Mouse (Mus musculus) heart, adult 2 months (tissue): ENCODE measurements around the gene Gm11037. TPM values are rescaled to one million over a fixed set of nuclear protein-coding genes. Genes with fewer than 3 reads are reported as not detected.

Experiments used
- DNase-seq, 2 experiments: peaks; one replicate each; pipeline ENCODE4 v3.0.0; 2021
- H3K27ac ChIP-seq: fragments of 200-600 bp; 2 replicates; pipeline ENCODE4 v1.8.1; 2022
- H3K27me3 ChIP-seq: fragments of 200-500 bp; 2 replicates; pipeline ENCODE4 v1.6.1; 2012; ENCODE audit warnings: mild to moderate bottlenecking, low read length, inconsistent platforms, mixed read lengths; ENCODE audit not compliant: control insufficient read depth, insufficient read depth
- H3K36me3 ChIP-seq: fragments of 200-500 bp; 2 replicates; pipeline ENCODE4 v1.6.1; 2012; ENCODE audit warnings: low read length, inconsistent platforms; ENCODE audit not compliant: control insufficient read depth, insufficient read depth
- H3K4me1 ChIP-seq: fragments of 200-500 bp; 2 replicates; pipeline ENCODE4 v1.6.1; 2011; ENCODE audit warnings: low read length; ENCODE audit not compliant: control insufficient read depth, insufficient read depth
- H3K4me3 ChIP-seq: fragments of 200-600 bp; 2 replicates; pipeline ENCODE4 v1.8.1; 2022
- H3K79me2 ChIP-seq: fragments of 200-500 bp; replicated peaks from 2 replicates; pipeline ENCODE4 v1.6.1; 2012; ENCODE audit warnings: mild to moderate bottlenecking, inconsistent platforms, low read length, moderate library complexity, mixed read lengths; ENCODE audit not compliant: control insufficient read depth, insufficient read depth
- H3K9ac ChIP-seq: fragments of 200-500 bp; 2 replicates; pipeline ENCODE4 v1.6.1; 2012; ENCODE audit warnings: low read depth, mild to moderate bottlenecking, control low read depth, inconsistent platforms, low read length, mixed read lengths
- CTCF ChIP-seq: fragments of 200-600 bp; IDR thresholded peaks from 2 replicates; pipeline ENCODE4 v1.8.1; 2022; ENCODE audit warnings: antibody characterized with exemption, mild to moderate bottlenecking, moderate library complexity
- EP300 ChIP-seq: fragments of 200-500 bp; IDR thresholded peaks from 2 replicates; pipeline ENCODE4 v1.6.1; 2011; ENCODE audit warnings: low read depth, low read length, control low read depth; ENCODE audit not compliant: insufficient read depth
- POLR2A ChIP-seq: fragments of 200-500 bp; IDR thresholded peaks from 2 replicates; pipeline ENCODE4 v1.6.1; 2011; ENCODE audit warnings: mild to moderate bottlenecking, low read depth, low read length, control low read depth; ENCODE audit not compliant: insufficient read depth
- WGBS: fragments of 180-500 bp; shearing (Covaris S2); methylation state at CpG from one replicate; pipeline ENCODE4 v1.1.7; 2018; 5-methylcytosine and 5-hydroxymethylcytosine counted together
- intact Hi-C: fragments of 180-260 bp; cut with DNase I; formaldehyde crosslinking; loops from one replicate; pipeline ENCODE4 v1.15.1; 2025
- polyA plus RNA-seq: library from polyadenylated mRNA; depleted of rRNA; stranded (reverse); fragments of >200 nt; gene quantifications from 2 replicates; pipeline ENCODE4 v1.2.3, GENCODE M21; 2012; rRNA removed
- total RNA-seq, 2 experiments: library from RNA; stranded (reverse); gene quantifications; 2 replicates each; pipeline ENCODE4 v1.2.3; 2021

Gm11037 gene
- total and polyA plus RNA-seq, 3 experiments = not detected

DNA sequence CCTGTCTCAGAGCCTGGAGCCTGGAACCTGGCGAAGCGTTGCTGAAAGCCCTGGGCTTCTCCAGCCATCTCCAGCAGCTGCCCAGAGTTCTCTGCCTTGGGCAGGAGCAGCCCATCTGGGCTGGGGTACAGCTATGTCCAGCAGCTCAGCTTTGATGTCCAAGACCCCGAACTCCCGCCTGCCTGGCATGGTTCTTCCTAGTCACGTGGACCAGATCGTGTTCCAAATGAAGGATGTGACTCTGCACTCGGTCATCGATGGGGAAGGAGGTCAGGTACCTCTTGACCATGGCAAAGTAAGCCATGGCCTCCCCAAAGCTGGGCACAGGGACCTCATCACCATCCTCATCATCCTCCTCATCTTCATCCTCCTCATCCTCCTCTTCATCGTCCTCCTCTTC is 44.6 kb downstream of the Gm11037 start:
- intact Hi-C loops = loop anchor here (10.0 kb wide), 1 partner anchor 343 kb away; no protein-coding TSS in a partner anchor
- Histone ChIP-seq H3K27ac (no peak overlapping the region; the same call in 1 of the 2 replicates), H3K9ac (peak overlapping the region; percentile 20; the same call in 1 of the 2 replicates), H3K4me3 (peak overlapping the region; percentile 84; the same call in 1 of the 2 replicates), H3K4me1 (peaks cover 13% of the 10 kb centered on the region), H3K27me3 (no peaks in the 10 kb centered on the region), H3K36me3 (no peaks in the 10 kb centered on the region), H3K79me2 (peaks cover 8% of the 10 kb centered on the region)
- no peak for TF ChIP-seq EP300
- TF ChIP-seq POLR2A = no peak
- TF ChIP-seq CTCF = no peak
- WGBS = 57% methylated on average over 9 of the region's 9 CpGs
- no peak for DNase-seq

DNA sequence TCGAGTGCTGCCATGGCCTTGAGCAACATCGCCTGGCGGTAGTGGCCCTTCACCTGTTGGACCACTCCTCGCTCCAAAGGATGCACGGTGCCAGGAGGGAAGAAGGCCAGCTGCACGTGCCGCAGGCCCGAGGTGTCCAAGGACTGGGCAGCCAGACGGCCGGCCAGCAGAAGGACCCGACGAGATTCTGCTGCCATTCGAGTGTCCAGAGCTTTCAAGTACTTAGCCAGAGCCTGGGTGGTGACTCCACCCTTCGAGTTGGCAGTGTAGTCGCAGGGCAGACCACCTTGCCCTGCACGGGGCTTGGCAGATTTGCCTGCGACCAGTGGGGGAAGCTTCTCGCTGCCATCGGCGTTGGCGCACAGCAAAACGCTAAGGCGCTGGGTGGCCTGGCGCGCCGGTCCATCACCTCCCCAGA is 45.5 kb downstream of the Gm11037 start:
- 17% methylated on average over 26 of the region's 26 CpGs for WGBS
- DNase-seq = no peak
- H3K9ac ChIP-seq = peak overlapping the region; percentile 99
- peak overlapping the region; percentile 90 for H3K27ac ChIP-seq
- H3K4me3 ChIP-seq = peak overlapping the region; percentile 84
- no peaks in the 10 kb centered on the region for H3K27me3 ChIP-seq
- TF ChIP-seq POLR2A = no peak
- TF ChIP-seq EP300 = no peak
- TF ChIP-seq CTCF = no peak
- H3K79me2 ChIP-seq = peaks cover 8% of the 10 kb centered on the region
- no peaks in the 10 kb centered on the region for H3K36me3 ChIP-seq
- H3K4me1 ChIP-seq = peaks cover 13% of the 10 kb centered on the region
- intact Hi-C loops = loop anchor here (10.0 kb wide), 1 partner anchor 344 kb away; no protein-coding TSS in a partner anchor

DNA sequence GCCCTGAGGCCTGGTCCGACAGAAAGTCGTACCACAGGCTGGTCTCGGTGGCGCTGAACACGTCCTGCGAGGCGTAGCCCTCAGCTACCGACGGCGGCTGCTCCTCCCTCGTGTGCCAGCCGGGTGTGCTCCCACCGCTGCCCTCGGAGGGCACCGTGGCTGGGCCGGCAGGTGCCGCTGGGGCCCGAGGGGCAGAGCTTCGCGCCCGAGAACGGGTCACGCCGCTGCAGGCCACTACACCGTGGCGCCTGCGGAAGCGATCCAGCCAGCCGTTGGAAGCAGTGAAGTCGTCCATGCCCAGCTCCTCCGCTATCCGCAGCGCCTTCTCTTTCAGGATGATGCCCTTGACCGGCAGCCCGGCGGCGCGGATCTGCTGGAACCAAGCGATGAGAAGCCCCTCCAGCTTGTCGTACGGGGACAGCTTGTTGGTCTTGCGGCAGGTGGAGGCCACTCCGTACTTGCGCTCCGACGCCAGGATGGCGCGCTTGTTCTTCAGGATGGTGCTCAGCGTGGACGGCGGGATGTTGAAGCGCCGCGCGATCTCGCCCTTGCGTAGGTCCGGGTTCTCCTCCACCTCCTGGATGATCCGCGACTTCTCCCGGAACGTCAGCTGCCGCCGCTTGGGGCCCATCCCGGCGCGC is 46.1 kb downstream of the Gm11037 start:
- peak; percentile 75 to 76 for DNase-seq

DNA sequence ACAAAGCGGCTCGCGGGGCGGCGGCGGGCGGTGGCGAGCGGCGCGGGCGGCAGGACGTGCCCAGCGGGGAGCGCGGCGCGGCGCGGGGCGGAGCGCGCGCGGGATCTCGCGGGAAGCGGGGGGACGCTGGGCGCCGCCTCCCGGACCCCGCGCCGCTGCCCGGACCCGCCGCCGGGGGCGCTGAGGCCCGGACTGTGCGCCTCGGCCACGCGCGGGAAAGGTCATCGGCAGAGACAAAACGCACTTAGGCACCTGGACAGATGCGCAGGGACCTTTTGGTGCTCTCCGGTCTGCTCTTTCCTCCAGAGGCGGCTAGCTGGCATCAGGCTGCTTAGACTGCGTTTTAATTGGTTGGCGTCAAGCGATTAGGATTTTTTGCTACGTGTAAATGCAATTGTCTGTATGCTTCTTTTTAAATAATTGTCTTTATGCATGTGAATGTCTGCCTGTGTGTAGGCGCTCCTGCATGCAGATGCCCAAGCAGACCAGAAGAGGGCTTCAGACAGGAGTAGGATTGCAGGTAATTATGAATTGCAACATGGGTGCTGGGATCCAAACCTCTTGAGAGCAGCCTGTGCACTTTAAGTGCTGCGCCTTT is 46.8 kb downstream of the Gm11037 start, which contains the start of gene Cenpb:
Gene Cenpb (minus strand): TSS at position 78 of the 598 bp plus-strand sequence.
- peak within 1 kb of the TSS; percentile 84 for H3K4me3 ChIP-seq
- H3K27me3 ChIP-seq = no peaks in the 10 kb centered on the region
- intact Hi-C loops = loop anchor here (1.0 to 10.0 kb wide), 7 partner anchors 25 to 345 kb away; partner anchors contain the start of genes Mavs and Rnf24
- 4% methylated on average over 57 of the region's 57 CpGs for WGBS
- H3K36me3 ChIP-seq = no peaks in the 10 kb centered on the region
- DNase-seq = peak; percentile 92 to 95
- peak within 1 kb of the TSS; percentile 99 for H3K9ac ChIP-seq
- TF ChIP-seq EP300 (0 out of 2 replicates have a peak, but pooled peaks have one; percentile 10), POLR2A (peak; percentile 60), CTCF (peak; percentile 68)
- H3K27ac ChIP-seq = peak within 1 kb of the TSS; percentile 90
- H3K79me2 ChIP-seq = peaks cover 8% of the 10 kb centered on the region
- H3K4me1 ChIP-seq = peaks cover 10% of the 10 kb centered on the region

More for the DNA sequence above, 46.1 kb downstream of the Gm11037 start:
- TF ChIP-seq EP300 (no peak), CTCF (no peak), POLR2A (no peak)
- intact Hi-C loops = loop anchor here (10.0 kb wide), 1 partner anchor 345 kb away; no protein-coding TSS in a partner anchor
- H3K36me3 ChIP-seq = no peaks in the 10 kb centered on the region
- peaks cover 8% of the 10 kb centered on the region for H3K79me2 ChIP-seq
- H3K4me1 ChIP-seq = peaks cover 13% of the 10 kb centered on the region
- H3K27ac ChIP-seq = peak overlapping the region; percentile 90
- H3K9ac ChIP-seq = peak overlapping the region; percentile 99
- WGBS = 2% methylated on average over 65 of the region's 67 CpGs
- H3K4me3 ChIP-seq = peak overlapping the region; percentile 84
- H3K27me3 ChIP-seq = no peaks in the 10 kb centered on the region

Other genes starting within 250 kb of the Gm11037 start
- 10 to 100 TPM; 50.7 to 52.3 TPM for gene 4930402H24Rik, start 227.1 kb upstream of the Gm11037 start, total RNA-seq
- gene 4930402H24Rik, start 227.1 kb upstream of the Gm11037 start, polyA plus RNA-seq = 34.2 and 62.3 TPM in 2 replicates
- gene Atrn, start 227.0 kb upstream of the Gm11037 start, total RNA-seq = 10 to 100 TPM; 23.8 to 24.0 TPM
- 8.2 and 16.4 TPM in 2 replicates for gene Atrn, start 227.0 kb upstream of the Gm11037 start, polyA plus RNA-seq
- 1 to 10 TPM; 7.2 to 8.4 TPM for gene Gfra4, start 90.4 kb upstream of the Gm11037 start, total RNA-seq
- gene Gfra4, start 90.4 kb upstream of the Gm11037 start, polyA plus RNA-seq = 21.3 TPM in 2 replicates
- 1 to 10 TPM in 1 of 2 experiments, under 1 TPM in 1; 0.73 to 1.6 TPM for gene Adam33, start 69.7 kb upstream of the Gm11037 start, total RNA-seq
- 7.1 and 10.0 TPM in 2 replicates for gene Adam33, start 69.7 kb upstream of the Gm11037 start, polyA plus RNA-seq
- gene Siglec1, start 46.7 kb upstream of the Gm11037 start, total RNA-seq = 1 to 10 TPM; 2.1 to 2.5 TPM
- 3.1 and 3.3 TPM in 2 replicates for gene Siglec1, start 46.7 kb upstream of the Gm11037 start, polyA plus RNA-seq
- gene Hspa12b, start 6.2 kb upstream of the Gm11037 start, total RNA-seq = 10 to 100 TPM; 29.7 to 31.4 TPM
- gene Hspa12b, start 6.2 kb upstream of the Gm11037 start, polyA plus RNA-seq = 21.9 and 27.8 TPM in 2 replicates
- gene 1700037H04Rik, start 26.6 kb downstream of the Gm11037 start, total RNA-seq = 10 to 100 TPM in 1 of 2 experiments, 1 to 10 TPM in 1; 9.8 to 11.3 TPM
- gene 1700037H04Rik, start 26.6 kb downstream of the Gm11037 start, polyA plus RNA-seq = 33.6 and 48.9 TPM in 2 replicates
- gene Cenpb, start 46.6 kb downstream of the Gm11037 start, total RNA-seq = 10 to 100 TPM; 71.9 to 92.6 TPM
- 57.1 and 58.5 TPM in 2 replicates for gene Cenpb, start 46.6 kb downstream of the Gm11037 start, polyA plus RNA-seq
- gene Cdc25b, start 53.5 kb downstream of the Gm11037 start, total RNA-seq = 10 to 100 TPM in 1 of 2 experiments, 1 to 10 TPM in 1; 4.3 to 10.3 TPM
- gene Cdc25b, start 53.5 kb downstream of the Gm11037 start, polyA plus RNA-seq = 9.8 and 12.5 TPM in 2 replicates
- 1 to 10 TPM; 4.4 to 5.2 TPM for gene Spef1, start 53.8 kb downstream of the Gm11037 start, total RNA-seq
- 3.3 and 4.0 TPM in 2 replicates for gene Spef1, start 53.8 kb downstream of the Gm11037 start, polyA plus RNA-seq
- 10 to 100 TPM; 33.1 to 41.7 TPM for gene Ap5s1, start 73.6 kb downstream of the Gm11037 start, total RNA-seq
- gene Ap5s1, start 73.6 kb downstream of the Gm11037 start, polyA plus RNA-seq = 71.4 and 121 TPM in 2 replicates
- gene Mavs, start 100.6 kb downstream of the Gm11037 start, total RNA-seq = 10 to 100 TPM; 65.2 to 79.6 TPM
- gene Mavs, start 100.6 kb downstream of the Gm11037 start, polyA plus RNA-seq = 89.0 and 127 TPM in 2 replicates
- 10 to 100 TPM; 20.7 to 25.4 TPM for gene Pank2, start 129.0 kb downstream of the Gm11037 start, total RNA-seq
- gene Pank2, start 129.0 kb downstream of the Gm11037 start, polyA plus RNA-seq = 8.5 and 19.3 TPM in 2 replicates
- gene Rnf24, start 219.4 kb downstream of the Gm11037 start, total RNA-seq = 1 to 10 TPM; 2.9 to 3.9 TPM
- gene Rnf24, start 219.4 kb downstream of the Gm11037 start, polyA plus RNA-seq = 2.7 and 3.5 TPM in 2 replicates